Mouse (Mus musculus) lung, postnatal 36 days (tissue): Measurements from ENCODE around the gene Utrn.
"Not testable (repeated sequence)": the region's sequence is repeated elsewhere in the genome, so short reads cannot be mapped to it uniquely, and the experiment has no call there.

Experiments
- DNase-seq: peaks from one replicate; pipeline ENCODE4 v3.0.0; 2022; ENCODE audit warnings: mixed read lengths

Utrn gene

GRCm38 (mm10) chr10:12662035-12662434, 207.1 kb downstream of the Utrn start:
- no peak for DNase-seq

DNA sequence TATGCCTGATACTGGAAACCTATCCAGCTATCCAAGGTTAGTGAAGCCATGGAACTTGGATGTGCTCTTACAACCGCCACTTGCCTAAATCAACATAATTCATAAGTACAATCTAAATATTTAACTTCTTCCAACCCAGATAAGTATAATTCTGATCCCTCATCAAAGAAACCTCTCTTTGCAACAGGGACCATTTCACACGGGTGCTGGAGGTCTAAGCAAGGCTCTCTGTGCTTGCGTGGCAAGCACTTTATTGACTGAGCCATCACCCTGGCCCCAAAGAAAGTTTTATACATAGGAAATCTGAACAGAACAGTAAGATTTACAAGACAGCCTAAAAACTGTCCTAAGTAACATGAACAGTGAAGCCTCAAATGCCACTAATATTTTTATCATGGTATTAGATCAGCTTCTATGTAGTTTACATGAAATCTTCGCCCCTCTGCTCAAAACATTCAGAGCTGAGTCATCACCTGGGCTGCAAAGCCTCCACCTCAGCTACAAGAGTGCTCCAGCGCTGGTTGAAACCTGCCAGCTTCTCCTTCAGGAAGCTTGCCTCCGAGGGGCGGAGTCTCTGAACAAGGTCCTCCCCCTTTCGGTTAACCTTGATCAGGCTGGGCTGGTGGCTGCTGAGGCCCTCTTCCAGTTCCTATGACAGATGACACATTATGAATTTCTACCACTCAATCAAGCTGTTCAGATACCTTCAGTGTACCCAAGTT, 211.0 kb downstream of the Utrn start:
- peak; percentile 81 for DNase-seq

- DNase-seq, result no peak
These were observed 216.2 kb downstream of the Utrn start for GRCm38 (mm10) chr10:12652988-12653387.

GRCm38 (mm10) chr10:12646119-12646518, 223.0 kb downstream of the Utrn start:
- DNase-seq, result no peak

- DNase-seq, result no peak
These were observed 225.8 kb downstream of the Utrn start for GRCm38 (mm10) chr10:12643336-12643735.

DNA sequence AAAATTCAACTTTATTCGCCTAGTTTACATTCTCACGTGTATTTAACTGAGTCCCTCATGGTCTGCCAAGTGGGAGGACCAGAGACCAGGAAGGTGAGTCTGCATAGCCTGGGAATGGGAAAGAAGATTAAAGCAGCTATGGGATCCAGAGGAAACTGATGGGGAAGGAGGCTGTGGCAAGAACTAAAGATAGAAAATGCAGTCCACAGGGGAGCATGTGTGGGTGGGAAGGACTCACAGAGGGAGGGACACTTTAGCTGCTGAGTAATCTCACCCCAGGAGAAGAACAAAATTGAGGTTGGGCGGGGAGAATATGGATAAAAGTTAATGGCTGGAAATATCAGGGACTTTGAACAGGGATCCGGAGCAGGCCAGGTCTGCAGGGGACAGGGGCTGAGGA, 229.5 kb downstream of the Utrn start:
- no peak for DNase-seq

DNA sequence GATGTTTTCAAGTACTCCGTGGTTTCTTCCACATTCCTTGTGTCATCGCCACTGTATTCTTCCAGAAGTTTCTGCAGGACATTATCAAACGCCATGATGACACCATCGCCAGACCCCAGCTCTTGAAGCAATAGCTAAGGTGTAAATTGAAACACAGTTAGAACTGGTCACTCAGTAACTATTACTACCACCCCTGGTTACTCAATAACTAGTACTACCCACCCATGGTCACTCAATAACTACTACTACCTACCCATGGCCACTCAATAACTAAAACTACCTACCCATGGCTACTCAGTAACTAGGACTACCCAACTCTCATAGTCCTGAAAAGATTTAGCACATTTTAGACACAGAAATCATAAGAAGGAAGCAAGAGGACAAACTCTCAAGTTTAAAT, 235.2 kb downstream of the Utrn start:
- no peak for DNase-seq

- DNase-seq, result no peak
These were observed 238.2 kb downstream of the Utrn start for GRCm38 (mm10) chr10:12630933-12631332.

DNA sequence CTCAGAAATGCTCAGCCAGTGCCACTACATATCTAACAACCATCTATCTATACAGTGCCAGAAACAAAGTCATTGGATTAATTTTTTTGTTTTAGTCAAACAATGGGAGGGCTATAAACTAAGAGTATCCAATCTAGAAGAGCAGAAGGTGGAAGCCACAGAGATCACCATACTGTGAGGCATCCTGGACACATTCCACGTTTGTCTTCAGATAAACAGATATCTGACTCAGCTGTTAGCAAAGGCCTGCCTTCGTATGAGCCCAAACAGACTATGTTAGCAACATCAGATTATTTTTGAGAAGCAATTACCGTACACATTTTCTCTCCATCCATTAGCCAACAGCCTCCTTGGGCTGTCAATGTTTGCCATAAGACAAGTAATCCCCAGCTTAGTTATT, 250.8 kb downstream of the Utrn start:
- DNase-seq, result no peak

DNA sequence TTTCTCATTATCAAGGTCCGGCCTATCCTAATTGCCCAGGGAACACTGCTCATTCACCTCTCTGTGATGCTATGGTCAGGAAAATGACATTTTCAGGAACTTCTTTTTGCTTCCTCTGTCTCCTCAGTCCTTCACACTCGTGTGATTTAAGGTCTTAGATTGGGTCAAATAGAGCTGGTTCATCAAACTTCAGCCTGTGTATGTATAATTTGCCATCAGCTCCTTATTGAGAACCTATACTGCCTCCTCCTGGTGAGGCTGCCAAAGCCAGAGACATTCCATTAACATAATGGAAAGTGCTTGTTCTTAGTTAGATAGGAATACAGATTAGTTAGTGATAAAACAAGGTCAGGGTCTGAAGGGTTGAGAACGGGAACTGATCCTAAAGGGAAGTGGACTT, 253.4 kb downstream of the Utrn start:
- DNase-seq, result no peak

GRCm38 (mm10) chr10:12614465-12615199, 254.5 kb downstream of the Utrn start:
- no peak for DNase-seq

DNA sequence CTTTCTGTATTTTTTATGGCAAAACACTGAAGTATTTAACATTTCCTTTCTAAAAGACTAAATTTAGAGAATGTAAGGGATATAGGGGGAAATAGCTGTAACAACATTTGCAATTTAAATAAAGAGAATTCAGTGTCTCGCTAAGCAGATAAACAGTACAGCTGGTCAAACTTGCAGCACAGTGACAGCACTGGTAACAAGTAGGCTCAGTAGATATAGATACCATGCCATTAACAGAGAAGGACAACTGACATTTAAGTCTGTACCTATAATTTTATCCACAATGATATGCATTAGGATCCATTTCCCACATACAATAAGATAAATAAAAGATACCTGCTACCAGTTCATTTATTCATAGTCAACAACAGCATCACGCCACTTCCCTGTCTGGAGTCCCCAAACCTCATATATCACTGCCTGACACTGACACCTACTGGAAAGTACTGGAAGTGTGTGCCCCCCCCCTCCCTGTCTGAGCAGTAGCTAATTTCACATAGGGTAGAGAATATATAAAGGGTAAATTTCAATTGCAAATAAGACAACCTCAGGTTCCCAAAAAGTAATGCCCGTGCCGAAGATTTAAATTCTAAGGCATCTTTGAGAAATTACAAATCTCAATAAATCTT, 256.8 kb downstream of the Utrn start:
- peak; percentile 47 for DNase-seq

DNA sequence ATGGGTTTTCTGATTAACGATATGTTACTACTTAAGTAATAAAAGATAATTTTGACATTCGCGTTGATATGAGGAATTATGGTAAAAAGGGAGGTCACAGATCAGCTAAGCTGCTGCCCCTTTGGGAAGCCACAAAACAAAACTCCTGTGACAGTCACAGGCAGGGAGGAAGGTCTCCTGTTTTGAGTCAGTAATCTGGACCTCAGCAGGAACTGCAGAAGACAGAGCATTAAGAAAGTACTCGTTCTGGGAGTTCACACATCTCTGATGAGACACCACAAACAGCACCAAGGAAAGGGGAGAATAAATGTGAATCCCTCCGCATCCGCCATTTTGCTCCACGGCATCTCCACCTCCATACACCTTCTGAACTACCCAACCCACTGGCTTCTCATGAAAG, 259.3 kb downstream of the Utrn start:
- no peak for DNase-seq

GRCm38 (mm10) chr10:12608634-12609033, 260.5 kb downstream of the Utrn start:
- no peak for DNase-seq

DNA sequence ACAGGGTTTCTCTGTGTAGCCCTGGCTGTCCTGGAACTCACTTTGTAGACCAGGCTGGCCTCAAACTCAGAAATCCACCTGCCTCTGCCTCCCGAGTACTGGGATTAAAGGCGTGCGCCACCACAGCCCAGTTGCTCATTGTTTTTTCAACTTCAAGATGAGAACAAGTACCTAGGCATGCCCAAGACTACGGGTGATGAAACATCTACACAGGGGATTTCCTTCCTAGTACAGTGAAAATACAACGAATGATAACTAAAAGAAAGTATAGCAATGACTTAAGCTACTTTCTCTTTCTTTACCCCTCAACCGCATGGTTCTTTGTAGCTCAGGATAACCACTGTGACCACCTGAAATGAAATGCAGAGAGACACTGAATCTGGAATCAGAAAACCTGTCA, 262.0 kb downstream of the Utrn start:
- not testable (repeated sequence) for DNase-seq

- no peak for DNase-seq
These were observed 273.8 kb downstream of the Utrn start for GRCm38 (mm10) chr10:12595379-12595778.

DNA sequence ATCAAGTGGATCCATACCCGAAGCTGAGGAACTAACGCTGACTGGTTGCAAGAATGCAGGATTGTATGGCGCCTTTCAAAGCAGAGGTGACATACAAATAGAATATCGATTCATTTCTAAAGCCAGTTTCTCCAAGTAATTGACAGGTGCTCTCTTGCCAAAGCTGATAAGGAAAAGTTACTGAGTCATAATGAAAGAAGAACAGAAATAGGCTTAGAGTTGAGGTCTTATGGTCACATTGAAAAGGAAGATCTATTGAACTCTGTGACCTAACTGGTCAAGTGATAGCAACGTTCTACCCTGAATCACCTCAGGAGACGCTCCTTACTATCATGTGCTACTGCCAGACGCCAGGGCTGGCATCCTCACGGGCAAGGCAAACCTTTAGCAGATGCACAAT, 274.2 kb downstream of the Utrn start:
- DNase-seq, result no peak

DNA sequence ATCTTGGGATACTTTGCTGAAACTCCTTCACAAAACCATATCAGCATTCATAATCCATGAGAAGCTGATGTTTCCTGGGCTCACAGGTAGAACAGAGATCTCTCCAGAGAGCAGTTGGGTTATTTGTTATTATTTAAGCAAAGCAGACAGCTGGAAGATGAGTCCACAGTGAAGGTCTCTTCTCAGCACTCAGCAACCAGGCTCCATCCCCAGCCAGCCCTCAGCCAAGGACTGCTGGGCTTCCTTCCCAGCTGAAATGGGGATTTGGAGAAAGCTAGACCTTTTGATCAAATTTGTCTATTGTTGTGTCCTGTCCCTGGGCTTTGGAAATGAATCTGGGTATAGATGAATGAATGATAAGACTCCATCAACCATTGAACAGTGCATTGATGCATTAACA, 276.1 kb downstream of the Utrn start:
- DNase-seq, result no peak

DNA sequence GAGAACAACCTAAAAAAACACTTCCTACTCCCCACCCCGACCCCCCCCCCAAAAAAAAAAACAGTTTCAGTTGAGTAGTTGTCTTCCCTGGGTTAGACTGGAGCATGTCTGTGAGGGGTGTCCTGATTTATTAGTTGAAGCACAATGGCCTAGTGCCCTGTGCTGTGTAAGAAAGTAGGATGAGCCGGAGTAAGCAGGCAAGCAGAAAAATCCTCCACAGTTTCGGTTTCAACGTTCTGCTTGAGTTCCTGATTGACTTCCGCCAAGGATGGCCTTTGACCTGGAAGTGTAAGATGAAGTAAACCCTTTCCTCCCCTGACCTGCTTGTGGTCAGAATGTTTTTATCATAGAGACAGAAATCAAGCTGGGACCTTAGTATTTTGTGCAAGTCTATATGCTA, 277.2 kb downstream of the Utrn start:
- peak; percentile 29 for DNase-seq

- no peak for DNase-seq
These were observed 281.1 kb downstream of the Utrn start for GRCm38 (mm10) chr10:12588051-12588450.

DNA sequence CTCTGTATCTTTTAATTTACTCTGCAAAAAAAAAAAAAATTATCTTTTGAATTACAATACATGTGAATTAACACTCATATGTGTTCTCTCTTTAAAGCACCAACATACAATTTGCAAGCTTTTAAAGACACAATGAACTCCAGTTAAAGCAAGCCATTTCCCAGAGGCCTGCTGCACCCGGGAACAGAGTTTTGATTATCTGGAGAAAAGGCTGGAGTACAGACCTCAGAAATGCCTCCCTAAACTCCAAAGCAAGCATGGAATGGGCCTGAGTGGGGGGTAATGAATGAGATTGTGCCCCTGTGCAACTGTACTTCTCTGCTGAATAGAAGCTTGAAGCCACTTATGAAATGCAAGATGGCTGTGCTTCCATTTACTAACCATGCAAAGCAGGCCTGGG, 281.8 kb downstream of the Utrn start:
- DNase-seq, result no peak

DNA sequence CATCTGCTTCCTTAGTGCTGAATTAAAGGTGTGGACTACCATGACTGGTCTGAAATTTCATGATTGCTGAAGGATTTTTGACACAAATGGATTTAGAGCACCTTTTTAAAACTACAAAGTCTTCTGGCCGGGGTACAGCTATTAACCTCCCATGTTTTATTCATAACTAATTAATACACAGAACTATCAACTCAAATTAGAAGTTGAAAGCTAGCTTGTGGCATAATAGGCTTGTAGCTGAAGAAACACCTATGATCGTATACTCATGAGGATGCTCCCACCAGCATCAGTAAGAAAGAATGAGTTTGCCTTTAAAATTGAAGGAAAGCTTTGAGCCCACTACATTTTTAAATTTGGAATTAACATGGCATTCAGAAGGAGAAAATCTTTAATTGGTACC, 282.3 kb downstream of the Utrn start:
- DNase-seq, result no peak

GRCm38 (mm10) chr10:12586200-12586599, 283.0 kb downstream of the Utrn start:
- DNase-seq, result no peak

GRCm38 (mm10) chr10:12583473-12583872, 285.7 kb downstream of the Utrn start:
- no peak for DNase-seq
